Mouse (Mus musculus) hindbrain, embryonic 13.5 days (tissue): ENCODE measurements around the gene Prkcq. TPM values are rescaled to one million over a fixed set of nuclear protein-coding genes. Genes with fewer than 3 reads are reported as not detected.
"Not testable (repeated sequence)": the region's sequence is repeated elsewhere in the genome, so short reads cannot be mapped to it uniquely, and the experiment has no call there.

Experiments
- ATAC-seq: fragments of 200-750 bp; cut with Nextera tagmentation; 2 replicates; pipeline ENCODE4 v1.8.0; 2017; ENCODE audit warnings: moderate TSS enrichment; ENCODE audit not compliant: low FRiP score
- H3K27ac ChIP-seq: fragments of 300-500 bp; sonication (generic); 2 replicates; pipeline ENCODE4 v1.5.1; 2015; ENCODE audit warnings: inconsistent platforms, mild to moderate bottlenecking, moderate library complexity
- H3K27me3 ChIP-seq: fragments of 300-500 bp; sonication (generic); 2 replicates; pipeline ENCODE4 v1.6.1; 2015; ENCODE audit warnings: mild to moderate bottlenecking, inconsistent platforms
- H3K36me3 ChIP-seq: fragments of 300-500 bp; sonication (generic); 2 replicates; pipeline ENCODE4 v1.6.1; 2015; ENCODE audit warnings: mild to moderate bottlenecking, inconsistent platforms
- H3K4me1 ChIP-seq: fragments of 300-500 bp; sonication (generic); replicated peaks from 2 replicates; pipeline ENCODE4 v1.6.1; 2015; ENCODE audit warnings: inconsistent platforms
- H3K4me2 ChIP-seq: fragments of 300-500 bp; sonication (generic); 2 replicates; pipeline ENCODE4 v1.6.1; 2015; ENCODE audit warnings: inconsistent platforms, mild to moderate bottlenecking, moderate library complexity
- H3K4me3 ChIP-seq: fragments of 300-500 bp; sonication (generic); 2 replicates; pipeline ENCODE4 v1.5.1; 2015; ENCODE audit warnings: mild to moderate bottlenecking, inconsistent platforms
- H3K9ac ChIP-seq: fragments of 300-500 bp; sonication (generic); 2 replicates; pipeline ENCODE4 v1.6.1; 2015; ENCODE audit warnings: mild to moderate bottlenecking, inconsistent platforms
- H3K9me3 ChIP-seq: fragments of 300-500 bp; sonication (generic); 2 replicates; pipeline ENCODE4 v1.6.1; 2016; ENCODE audit warnings: inconsistent platforms
- WGBS: fragments of 180-500 bp; shearing (Covaris S2); methylation state at CpG from one replicate; pipeline ENCODE4 v1.1.7; 2015; 5-methylcytosine and 5-hydroxymethylcytosine counted together
- polyA plus RNA-seq: library from polyadenylated mRNA; unstranded; fragments of >200 nt; fragmentation: Nextera tagmentation; extraction: Ambion mirVana; gene quantifications from 2 replicates; pipeline ENCODE4 v1.2.1, GENCODE M21; 2015

Gene Prkcq
- polyA plus RNA-seq, 1 experiment from 2014 or later = 7.2 TPM

DNA sequence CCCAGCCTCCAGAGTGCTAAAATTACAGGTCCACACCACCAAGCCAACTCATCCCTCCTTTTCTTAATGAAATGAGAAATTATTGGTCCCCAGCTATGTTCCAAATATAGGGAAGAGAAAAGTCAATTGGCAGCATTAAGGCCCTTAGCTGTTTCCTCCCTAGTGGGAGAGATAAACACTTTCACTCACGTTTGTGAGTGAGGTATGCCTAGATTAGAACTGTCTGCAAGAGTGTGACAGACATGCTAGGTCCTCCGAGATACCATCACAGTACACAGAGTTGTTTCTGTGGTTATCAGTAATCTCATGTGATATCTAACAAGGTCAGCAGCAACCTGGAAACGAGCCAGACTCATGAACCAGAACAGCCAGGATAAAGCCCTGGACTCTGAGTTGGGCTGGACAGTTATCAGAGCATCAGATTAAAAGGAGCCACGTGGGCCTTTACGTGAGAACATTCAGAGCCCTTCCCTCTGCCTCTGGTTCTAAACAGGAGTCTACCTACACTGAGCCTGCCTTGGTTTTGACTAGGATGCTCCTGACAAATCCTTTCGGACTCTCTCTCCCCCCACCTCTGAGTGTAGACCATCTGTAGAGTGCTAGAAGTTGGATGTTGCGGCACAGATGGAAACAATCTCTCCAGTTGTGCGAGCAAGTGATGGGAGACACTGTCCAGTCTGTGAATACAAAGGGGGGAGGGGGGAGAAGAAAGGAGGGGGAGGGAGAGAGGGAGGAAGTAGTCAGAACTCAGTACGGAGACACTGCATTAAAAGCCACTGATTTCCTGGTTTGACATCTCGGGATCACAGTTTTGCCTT lies 157.7 kb downstream of the Prkcq start:
- H3K27ac ChIP-seq = no peak overlapping the region
- no peak for ATAC-seq
- 72% methylated on average over 10 of the region's 10 CpGs for WGBS
- H3K27me3 ChIP-seq = no peaks in the 10 kb centered on the region
- no peak overlapping the region for H3K9ac ChIP-seq
- no peak overlapping the region for H3K4me2 ChIP-seq
- no peak overlapping the region for H3K4me3 ChIP-seq
- H3K4me1 ChIP-seq = no peaks in the 10 kb centered on the region
- no peaks in the 10 kb centered on the region for H3K9me3 ChIP-seq
- no peaks in the 10 kb centered on the region for H3K36me3 ChIP-seq

DNA sequence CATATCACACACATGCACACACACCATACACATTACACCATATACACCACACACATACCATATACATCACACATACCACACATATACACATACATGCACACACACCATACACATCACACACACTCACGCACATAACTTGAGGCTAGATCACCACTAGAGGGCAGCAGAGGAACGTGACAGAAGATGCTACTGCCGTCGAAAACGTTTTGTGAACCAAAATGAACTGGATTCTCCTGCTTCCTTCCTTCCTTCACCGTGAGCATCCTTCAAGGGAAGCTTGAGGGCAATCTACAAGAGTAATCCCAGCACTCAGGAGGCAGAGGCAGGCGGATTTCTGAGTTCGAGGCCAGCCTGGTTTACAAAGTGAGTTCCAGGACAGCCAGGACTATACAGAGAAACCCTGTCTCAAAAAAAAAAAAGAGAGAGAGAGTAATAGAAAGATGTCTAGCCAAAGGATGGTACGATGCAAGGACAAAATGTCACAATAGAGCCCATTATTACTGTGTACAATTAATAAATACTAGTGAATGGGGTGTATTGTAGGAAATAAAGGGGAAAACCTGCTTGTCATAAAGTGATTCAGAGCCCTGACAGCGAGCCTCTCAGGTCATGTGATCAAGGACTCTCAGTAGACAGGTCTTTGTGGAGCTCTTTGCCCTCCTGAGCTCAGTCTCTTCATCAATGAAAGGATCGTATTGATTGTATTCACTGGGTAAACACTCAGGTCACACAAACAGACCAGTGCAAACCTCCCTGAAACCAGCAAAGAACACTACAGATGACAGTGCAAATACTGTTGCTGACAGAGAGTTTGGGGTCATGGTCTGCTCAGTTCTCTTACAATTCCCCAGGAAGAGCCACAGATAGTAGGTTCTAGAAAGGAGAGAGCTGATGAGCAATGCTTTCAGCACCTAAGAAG lies 159.9 kb downstream of the Prkcq start:
- H3K4me1 ChIP-seq = no peaks in the 10 kb centered on the region
- no peak overlapping the region for H3K4me2 ChIP-seq
- no peak overlapping the region for H3K9ac ChIP-seq
- no peaks in the 10 kb centered on the region for H3K27me3 ChIP-seq
- ATAC-seq = peak; percentile 81
- no peak overlapping the region for H3K27ac ChIP-seq
- no peaks in the 10 kb centered on the region for H3K36me3 ChIP-seq
- no peaks in the 10 kb centered on the region for H3K9me3 ChIP-seq
- WGBS = 30% methylated on average over 11 of the region's 11 CpGs
- H3K4me3 ChIP-seq = no peak overlapping the region

DNA sequence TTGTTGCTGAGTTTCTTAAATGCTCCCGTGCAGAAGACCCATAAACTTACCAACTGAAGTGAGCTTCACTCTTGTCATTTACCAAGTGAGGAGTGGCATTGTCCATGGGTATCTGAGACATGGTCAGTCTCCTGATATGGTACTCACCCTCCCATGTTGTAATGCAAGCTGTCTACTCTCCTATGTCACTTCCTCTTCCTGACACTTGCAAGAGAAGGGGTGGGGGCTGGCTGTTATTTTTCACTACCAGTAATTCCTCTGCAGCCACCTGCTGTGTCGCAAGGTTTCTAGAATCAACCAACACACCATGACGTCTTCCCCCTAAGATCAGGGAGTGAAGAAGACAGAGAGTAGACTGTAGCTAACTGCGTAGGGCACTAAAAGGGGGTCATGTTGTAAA lies 160.6 kb downstream of the Prkcq start:
- H3K9ac ChIP-seq = no peak overlapping the region
- no peaks in the 10 kb centered on the region for H3K27me3 ChIP-seq
- H3K4me1 ChIP-seq = no peaks in the 10 kb centered on the region
- no peak overlapping the region for H3K27ac ChIP-seq
- H3K36me3 ChIP-seq = no peaks in the 10 kb centered on the region
- no peak overlapping the region for H3K4me3 ChIP-seq
- H3K9me3 ChIP-seq = no peaks in the 10 kb centered on the region
- no peak for ATAC-seq
- 84% methylated on average over 4 of the region's 4 CpGs for WGBS
- no peak overlapping the region for H3K4me2 ChIP-seq

DNA sequence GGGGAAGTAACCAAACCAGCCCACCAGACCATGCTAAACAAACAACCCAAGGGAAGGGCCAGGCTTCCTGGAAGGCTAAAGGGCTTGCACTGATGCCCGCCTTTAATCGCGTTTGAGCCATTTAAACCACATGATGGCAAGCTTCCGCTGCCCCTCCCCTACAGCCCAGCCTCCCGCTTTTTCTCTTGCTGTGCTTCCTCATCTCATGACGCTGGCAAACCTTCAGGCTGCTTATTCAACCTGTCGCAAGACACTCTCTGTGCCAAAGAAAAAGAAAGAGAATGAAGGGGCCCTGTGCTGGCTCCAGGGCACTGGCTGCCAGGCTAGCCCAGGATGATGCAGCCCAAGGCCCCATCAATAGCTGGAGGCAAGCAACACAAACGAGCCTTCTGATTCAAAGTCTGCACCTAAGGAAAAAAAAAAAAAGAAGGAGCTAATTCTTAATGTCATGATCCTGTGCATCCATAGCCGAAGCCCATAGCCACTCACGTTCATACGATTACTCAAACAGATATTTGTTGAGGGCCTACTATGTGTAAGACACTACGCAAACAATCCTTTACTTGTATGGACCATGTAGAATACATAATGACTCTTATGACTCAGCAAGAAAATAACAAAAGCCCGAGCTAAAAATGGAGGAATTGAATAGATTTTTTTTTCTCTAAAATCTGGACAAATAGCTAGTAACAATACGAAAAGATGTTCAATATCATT lies 161.6 kb downstream of the Prkcq start:
- Histone ChIP-seq H3K4me2 (no peak overlapping the region), H3K36me3 (no peaks in the 10 kb centered on the region), H3K27me3 (no peaks in the 10 kb centered on the region), H3K9me3 (no peaks in the 10 kb centered on the region), H3K4me3 (no peak overlapping the region), H3K9ac (no peak overlapping the region), H3K4me1 (no peaks in the 10 kb centered on the region), H3K27ac (no peak overlapping the region)
- WGBS = 61% methylated on average over 14 of the region's 14 CpGs
- ATAC-seq = peak; percentile 47

- Histone ChIP-seq H3K4me2 (no peak overlapping the region), H3K36me3 (no peaks in the 10 kb centered on the region), H3K27ac (no peak overlapping the region), H3K9ac (no peak overlapping the region), H3K27me3 (no peaks in the 10 kb centered on the region), H3K4me3 (no peak overlapping the region), H3K4me1 (no peaks in the 10 kb centered on the region), H3K9me3 (no peaks in the 10 kb centered on the region)
- no peak for ATAC-seq
- WGBS = 65% methylated on average over 8 of the region's 8 CpGs
Observed at GRCm38 (mm10) chr2:11336320-11336719, 164.4 kb downstream of the Prkcq start.

DNA sequence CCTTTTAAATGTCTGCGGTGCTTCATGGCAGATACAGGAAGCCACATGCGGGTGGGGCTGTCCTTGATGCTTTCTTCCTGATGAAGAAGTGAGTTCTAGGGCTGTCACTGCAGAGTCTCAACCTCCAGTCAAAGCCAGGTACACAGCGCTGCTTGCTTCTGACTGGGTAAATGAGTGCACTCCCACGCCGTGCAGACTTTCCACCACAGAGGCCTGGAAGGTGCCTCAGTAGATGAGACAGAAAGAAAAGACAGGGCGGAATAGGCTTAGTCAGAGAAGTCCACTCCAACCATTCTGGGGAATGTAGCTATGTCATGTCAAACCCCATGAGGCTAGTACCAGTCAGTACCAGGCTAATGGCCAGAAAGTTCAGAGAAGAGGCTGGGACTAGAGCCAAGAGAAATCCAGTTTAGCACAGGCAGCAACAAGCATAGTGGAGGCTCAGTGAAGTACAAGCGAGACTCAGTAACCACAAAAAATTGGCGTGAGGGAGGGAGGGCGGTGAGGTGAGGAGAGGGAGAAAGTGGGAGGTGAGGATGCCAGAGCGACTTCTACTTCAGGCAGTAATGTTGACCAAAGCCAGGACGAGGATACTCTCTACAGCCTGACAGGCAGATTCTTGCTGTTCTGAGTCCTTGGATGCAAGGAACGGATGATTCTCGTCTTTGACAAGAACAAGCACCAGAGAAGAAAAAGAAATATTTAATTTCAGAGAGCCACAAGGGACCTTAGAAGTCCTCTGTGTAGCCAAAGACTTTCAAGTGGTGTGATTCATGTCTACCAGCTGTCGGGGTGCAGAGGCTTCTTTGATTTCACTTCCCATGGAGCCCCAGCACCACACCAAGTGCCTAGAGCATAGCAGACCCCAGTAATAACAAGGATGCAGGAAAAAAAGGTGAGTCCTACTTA lies 167.3 kb downstream of the Prkcq start:
- Histone ChIP-seq H3K4me2 (no peak overlapping the region), H3K27me3 (no peaks in the 10 kb centered on the region), H3K4me1 (no peaks in the 10 kb centered on the region), H3K27ac (no peak overlapping the region), H3K9me3 (no peaks in the 10 kb centered on the region), H3K9ac (no peak overlapping the region), H3K4me3 (no peak overlapping the region), H3K36me3 (no peaks in the 10 kb centered on the region)
- WGBS = 82% methylated on average over 14 of the region's 14 CpGs
- peak; percentile 54; the same call in 1 of the 2 replicates for ATAC-seq

GRCm38 (mm10) chr2:11344691-11345090 lies 172.8 kb downstream of the Prkcq start:
- Histone ChIP-seq H3K9ac (no peak overlapping the region), H3K27ac (no peak overlapping the region), H3K4me3 (no peak overlapping the region), H3K27me3 (no peaks in the 10 kb centered on the region), H3K4me2 (no peak overlapping the region), H3K9me3 (no peaks in the 10 kb centered on the region), H3K36me3 (no peaks in the 10 kb centered on the region), H3K4me1 (no peaks in the 10 kb centered on the region)
- WGBS = 95% methylated on average over 3 of the region's 3 CpGs
- ATAC-seq = no peak

DNA sequence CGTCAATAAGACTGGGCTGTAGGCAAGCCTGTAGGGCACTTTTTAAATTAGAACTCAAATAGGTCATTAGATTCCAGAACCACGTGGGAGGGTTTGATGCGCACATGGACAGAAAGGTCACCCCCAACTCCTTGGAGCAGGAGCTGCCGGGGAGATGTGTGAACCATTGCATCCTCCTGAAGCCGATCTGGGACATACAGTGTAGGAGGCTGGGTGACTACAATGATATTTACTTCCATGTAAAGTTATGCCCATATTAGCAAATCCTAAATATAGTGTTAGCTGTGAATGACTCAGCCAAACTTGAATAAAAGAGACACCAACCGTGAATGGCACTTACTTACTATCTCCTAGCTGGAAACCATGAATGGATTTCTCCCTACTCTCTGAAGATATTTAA lies 174.5 kb downstream of the Prkcq start:
- H3K9me3 ChIP-seq, H3K4me1 ChIP-seq, H3K4me2 ChIP-seq, H3K36me3 ChIP-seq, ATAC-seq, H3K9ac ChIP-seq, H3K4me3 ChIP-seq, H3K27me3 ChIP-seq, H3K27ac ChIP-seq: not testable (repeated sequence)
- 87% methylated on average over 6 of the region's 6 CpGs for WGBS

DNA sequence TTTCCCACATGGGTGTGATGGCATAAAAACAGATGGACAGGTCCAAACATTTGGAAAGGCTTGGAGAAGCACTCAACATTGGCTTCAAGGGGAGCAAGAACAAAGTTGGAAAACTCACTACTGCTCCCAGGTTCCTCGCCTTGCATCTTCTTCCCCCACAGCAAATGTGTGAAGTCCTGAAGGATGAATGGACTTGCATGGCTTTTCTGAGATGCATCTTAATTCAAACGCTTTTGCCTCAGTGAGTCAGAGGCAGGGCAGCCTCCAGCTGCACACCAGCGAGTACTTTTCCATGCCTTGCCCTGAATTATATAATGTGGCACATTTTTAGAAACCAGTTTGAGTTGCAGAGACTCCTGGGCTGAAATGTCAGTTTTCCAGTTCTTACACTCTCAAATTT lies 175.9 kb downstream of the Prkcq start:
- ATAC-seq = no peak
- no peak overlapping the region for H3K27ac ChIP-seq
- H3K27me3 ChIP-seq = no peaks in the 10 kb centered on the region
- H3K9me3 ChIP-seq = no peaks in the 10 kb centered on the region
- no peak overlapping the region for H3K4me2 ChIP-seq
- WGBS = 89% methylated on average over 3 of the region's 3 CpGs
- H3K4me1 ChIP-seq = no peaks in the 10 kb centered on the region
- H3K9ac ChIP-seq = no peak overlapping the region
- no peaks in the 10 kb centered on the region for H3K36me3 ChIP-seq
- no peak overlapping the region for H3K4me3 ChIP-seq
